Mouse (Mus musculus): ENCODE measurements around the gene Prss22. TPM values are rescaled to one million over a fixed set of nuclear protein-coding genes. Genes with fewer than 3 reads are reported as not detected.

Prss22 gene
- polyA plus RNA-seq, 1 experiment = not detected

- TF ChIP-seq GATA1 (IDR thresholded peaks at IDR 0.05; ENCODE audit: low read length) = no peak
Measured at GRCm38 (mm10) chr17:23971315-23971714, 26.6 kb downstream of the Prss22 start.

GRCm38 (mm10) chr17:23969231-23969630 lies 28.7 kb downstream of the Prss22 start:
- TF ChIP-seq GATA1 (IDR thresholded peaks at IDR 0.05; ENCODE audit: low read length) = no peak

GRCm38 (mm10) chr17:23968780-23969179 lies 29.1 kb downstream of the Prss22 start:
- TF ChIP-seq GATA1 (IDR thresholded peaks at IDR 0.05; ENCODE audit: low read length) = no peak

- TF ChIP-seq GATA1 (IDR thresholded peaks at IDR 0.05; ENCODE audit: low read length) = no peak
Measured at GRCm38 (mm10) chr17:23966658-23967401, 31.1 kb downstream of the Prss22 start.

- TF ChIP-seq GATA1 (IDR thresholded peaks at IDR 0.05; ENCODE audit: low read length) = no peak
Measured at GRCm38 (mm10) chr17:23965805-23966425, 32.0 kb downstream of the Prss22 start.

GRCm38 (mm10) chr17:23961573-23962122 lies 36.3 kb downstream of the Prss22 start:
- no peak for TF ChIP-seq GATA1 (IDR thresholded peaks at IDR 0.05; ENCODE audit: low read length)

- no peak for TF ChIP-seq GATA1 (IDR thresholded peaks at IDR 0.05; ENCODE audit: low read length)
Measured at GRCm38 (mm10) chr17:23960084-23960738, 37.7 kb downstream of the Prss22 start.

DNA sequence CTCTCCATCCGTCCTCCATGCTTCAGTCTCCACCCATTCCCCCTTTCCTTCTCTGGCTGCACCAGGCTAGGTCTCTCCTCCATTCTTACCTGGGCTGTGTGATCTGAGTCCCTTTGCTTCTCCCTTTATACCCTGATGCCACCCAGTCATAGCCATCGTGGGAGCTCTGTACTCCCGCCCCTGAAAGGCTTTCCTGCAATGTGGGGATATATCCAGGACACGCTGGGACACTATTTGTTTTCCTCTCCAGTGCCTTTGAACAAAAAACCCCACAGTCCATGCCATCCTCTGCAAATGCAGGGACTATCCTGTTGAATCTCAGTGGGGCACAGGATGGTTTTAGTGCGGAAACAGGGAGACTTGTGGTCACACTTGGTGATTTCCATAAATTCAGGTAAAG lies 42.7 kb downstream of the Prss22 start, which contains the start of gene Sbpl:
Gene Sbpl (minus strand): TSS at position 101 of the 400 bp plus-strand sequence.
- no peak for TF ChIP-seq GATA1 (IDR thresholded peaks at IDR 0.05; ENCODE audit: low read length)

DNA sequence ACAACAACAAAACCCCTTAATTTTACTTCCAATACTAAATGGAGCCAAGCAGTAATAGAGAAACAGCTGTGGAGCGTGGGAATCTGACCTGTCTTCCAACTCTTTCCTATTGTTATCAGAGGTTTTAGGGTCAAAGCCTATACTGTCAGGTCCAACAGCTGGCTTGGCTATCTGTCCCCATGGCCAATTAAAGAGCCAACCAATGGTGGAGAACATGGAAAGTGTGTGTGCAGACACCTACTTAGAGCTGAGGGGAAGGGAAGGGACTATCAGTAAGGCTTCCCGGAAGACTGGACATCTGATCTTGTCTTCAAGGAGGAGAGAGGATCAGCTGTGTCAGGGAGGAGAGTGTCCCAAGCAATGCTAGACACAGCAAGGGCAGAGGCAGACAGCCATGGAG lies 48.8 kb downstream of the Prss22 start:
- no peak for TF ChIP-seq GATA1 (IDR thresholded peaks at IDR 0.05; ENCODE audit: low read length)

Other genes with a start within 250 kb of the Prss22 start
- 23.5 and 36.1 TPM in 2 replicates for gene Flywch1, start 226.5 kb downstream of the Prss22 start, polyA plus RNA-seq (2012)
- gene Flywch2, start 212.0 kb downstream of the Prss22 start, polyA plus RNA-seq (2012) = not detected in 2 replicates
- 91.1 and 315 TPM in 2 replicates for gene Srrm2, start 207.6 kb downstream of the Prss22 start, polyA plus RNA-seq (2012)
- 819 and 1,233 TPM in 2 replicates for gene Elob, start 169.0 kb downstream of the Prss22 start, polyA plus RNA-seq (2012)
- not detected in 2 replicates for gene Prss33, start 162.0 kb downstream of the Prss22 start, polyA plus RNA-seq (2012)
- gene Prss32, start 154.2 kb downstream of the Prss22 start, polyA plus RNA-seq (2012) = not detected in 2 replicates
- not detected in 2 replicates for gene Prss41, start 153.9 kb downstream of the Prss22 start, polyA plus RNA-seq (2012)
- not detected in 2 replicates for gene Prss21, start 130.0 kb downstream of the Prss22 start, polyA plus RNA-seq (2012)
- not detected in 2 replicates for gene Dcpp1, start 117.2 kb downstream of the Prss22 start, polyA plus RNA-seq (2012)
- not detected in 2 replicates for gene Dcpp2, start 117.2 kb downstream of the Prss22 start, polyA plus RNA-seq (2012)
- gene Dcpp3, start 80.6 kb downstream of the Prss22 start, polyA plus RNA-seq (2012) = not detected in 2 replicates
- gene Sbp, start 56.4 kb downstream of the Prss22 start, polyA plus RNA-seq (2012) = not detected in 2 replicates
- gene Sbpl, start 42.8 kb downstream of the Prss22 start, polyA plus RNA-seq (2012) = not detected in 2 replicates
- not detected in 2 replicates for gene Prss30, start 17.5 kb downstream of the Prss22 start, polyA plus RNA-seq (2012)
- gene Prss27, start 40.0 kb upstream of the Prss22 start, polyA plus RNA-seq (2012) = not detected in 2 replicates
- gene Kctd5, start 75.4 kb upstream of the Prss22 start, polyA plus RNA-seq (2012) = 21.4 and 25.8 TPM in 2 replicates
- gene Pdpk1, start 152.8 kb upstream of the Prss22 start, polyA plus RNA-seq (2012) = 23.7 and 100 TPM in 2 replicates
- 44.0 and 51.2 TPM in 2 replicates for gene Amdhd2, start 165.7 kb upstream of the Prss22 start, polyA plus RNA-seq (2012)
- 119 and 331 TPM in 2 replicates for gene Atp6v0c, start 171.6 kb upstream of the Prss22 start, polyA plus RNA-seq (2012)
- 14.4 and 17.8 TPM in 2 replicates for gene Tbc1d24, start 207.5 kb upstream of the Prss22 start, polyA plus RNA-seq (2012)
- 2.3 TPM in 2 replicates for gene Ntn3, start 211.4 kb upstream of the Prss22 start, polyA plus RNA-seq (2012)
- 39.3 and 58.9 TPM in 2 replicates for gene Tedc2, start 222.8 kb upstream of the Prss22 start, polyA plus RNA-seq (2012)

Measured in G1E-ER4 (cell line).